Mouse (Mus musculus): Measurements from ENCODE around the gene Lmbr1l.

DNA sequence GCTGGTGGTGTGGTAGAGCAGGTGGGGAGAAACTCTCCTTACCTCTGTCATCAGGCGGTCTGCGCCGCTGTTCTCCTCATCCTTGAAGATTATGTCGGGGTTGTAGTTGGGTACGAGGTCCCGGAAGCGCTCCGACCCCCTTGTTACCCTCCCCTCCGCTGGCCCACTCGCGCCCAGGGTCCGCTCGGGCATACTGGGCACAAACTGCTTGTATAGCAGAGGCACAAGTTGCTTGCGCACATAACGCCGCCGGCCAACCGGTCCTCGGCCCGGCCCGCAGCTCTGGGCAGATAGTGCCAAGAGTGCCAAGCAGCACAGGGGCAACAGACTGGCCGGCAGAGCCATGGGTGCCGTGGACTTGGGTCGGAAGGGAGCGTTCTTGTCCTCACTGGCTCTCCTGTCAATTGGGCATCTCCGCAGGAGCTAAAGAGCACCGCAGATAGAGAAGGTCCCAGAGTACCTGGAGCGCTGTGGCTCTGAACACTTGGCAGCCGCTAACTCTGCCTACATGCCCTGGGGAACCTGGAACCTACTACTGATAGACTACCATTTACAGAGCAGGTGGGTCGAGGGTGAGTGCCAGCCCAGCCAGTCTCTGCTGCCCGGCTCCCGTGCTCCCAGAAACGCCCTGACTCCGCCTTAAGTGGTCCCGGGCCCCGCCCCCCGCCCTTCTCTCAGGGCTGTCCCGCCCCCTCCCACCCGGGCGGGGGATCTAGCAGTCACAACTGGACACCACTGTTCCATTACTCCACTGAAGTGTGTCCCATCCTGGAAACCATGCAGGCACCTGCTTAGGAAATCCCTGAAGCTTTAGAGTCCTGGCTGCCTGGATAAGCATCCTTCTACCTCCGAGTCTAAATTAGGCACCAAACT, 19.9 kb downstream of the Lmbr1l start, which contains the start of gene Dhh:
- TF ChIP-seq CTCF (IDR thresholded peaks at IDR 0.05; ENCODE audit: low read depth, low read length): no peak
- TF ChIP-seq POLR2A (IDR thresholded peaks at IDR 0.05; ENCODE audit: borderline replicate concordance, low read depth, low read length): no peak
